Mouse (Mus musculus): Measurements from ENCODE around the gene Itpa. TPM values are rescaled to one million over a fixed set of nuclear protein-coding genes. Genes with fewer than 3 reads are reported as not detected.

The Itpa gene
- polyA plus RNA-seq, 1 experiment from 2014 or later = 84.1 TPM

DNA sequence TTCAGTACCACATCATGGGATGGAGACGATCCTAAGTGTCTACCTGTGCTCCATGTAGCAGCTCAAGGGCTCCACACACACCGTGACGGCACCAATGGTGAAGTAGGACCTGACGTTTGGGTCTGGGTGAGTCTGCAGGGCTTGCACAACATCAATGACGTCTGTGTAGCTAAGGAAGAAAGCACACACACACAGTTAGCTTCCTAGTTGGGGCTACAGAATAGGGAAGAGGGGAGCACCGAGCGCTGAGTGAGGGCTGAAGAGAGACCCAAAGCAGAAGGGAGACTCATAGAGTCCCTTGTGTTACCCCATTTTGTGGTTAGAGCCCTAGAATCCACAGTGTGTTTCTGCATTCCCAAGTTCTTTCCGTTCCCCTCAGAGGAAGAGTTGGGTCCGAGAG, 63.3 kb downstream of the Itpa start:
- Histone ChIP-seq H3K27me3 (replicated peaks) (no peaks in the 10 kb centered on the region), H3K27ac (ENCODE audit: poor library complexity, severe bottlenecking) (no peak overlapping the region), H3K4me1 (replicated peaks) (no peaks in the 10 kb centered on the region), H3K9me3 (replicated peaks) (no peaks in the 10 kb centered on the region), H3K9ac (no peak overlapping the region), H3K36me3 (peaks cover 98% of the 10 kb centered on the region), H3K4me3 (no peak overlapping the region), H3K4me2 (no peak overlapping the region)
- no peak for ATAC-seq (ENCODE audit: insufficient number of reproducible peaks, low FRiP score)
- WGBS = 82% methylated on average over 9 of the region's 9 CpGs

Other genes starting within 250 kb of the Itpa start
- gene Vps16, start 243.3 kb upstream of the Itpa start, polyA plus RNA-seq (2016; fragmentation: Nextera tagmentation; extraction: Ambion mirVana) = 63.5 and 63.9 TPM in 2 replicates
- gene Pced1a, start 242.9 kb upstream of the Itpa start, polyA plus RNA-seq (2016; fragmentation: Nextera tagmentation; extraction: Ambion mirVana) = 7.5 and 9.0 TPM in 2 replicates
- 86.1 and 86.3 TPM in 2 replicates for gene Ptpra, start 217.3 kb upstream of the Itpa start, polyA plus RNA-seq (2016; fragmentation: Nextera tagmentation; extraction: Ambion mirVana)
- gene Mrps26, start 103.9 kb upstream of the Itpa start, polyA plus RNA-seq (2016; fragmentation: Nextera tagmentation; extraction: Ambion mirVana) = 66.9 and 67.2 TPM in 2 replicates
- not detected in 2 replicates for gene Oxt, start 91.4 kb upstream of the Itpa start, polyA plus RNA-seq (2016; fragmentation: Nextera tagmentation; extraction: Ambion mirVana)
- 0.54 and 0.96 TPM in 2 replicates for gene Avp, start 85.1 kb upstream of the Itpa start, polyA plus RNA-seq (2016; fragmentation: Nextera tagmentation; extraction: Ambion mirVana)
- 15.6 and 16.1 TPM in 2 replicates for gene Fastkd5, start 37.6 kb upstream of the Itpa start, polyA plus RNA-seq (2016; fragmentation: Nextera tagmentation; extraction: Ambion mirVana)
- 8.8 TPM in 2 replicates for gene Ubox5, start 37.6 kb upstream of the Itpa start, polyA plus RNA-seq (2016; fragmentation: Nextera tagmentation; extraction: Ambion mirVana)
- 1.8 TPM in 2 replicates for gene Lzts3, start 24.8 kb upstream of the Itpa start, polyA plus RNA-seq (2016; fragmentation: Nextera tagmentation; extraction: Ambion mirVana)
- gene Ddrgk1, start 3.0 kb upstream of the Itpa start, polyA plus RNA-seq (2016; fragmentation: Nextera tagmentation; extraction: Ambion mirVana) = 44.5 and 46.3 TPM in 2 replicates
- 0.12 and 0.13 TPM in 2 replicates for gene Slc4a11, start 29.9 kb downstream of the Itpa start, polyA plus RNA-seq (2016; fragmentation: Nextera tagmentation; extraction: Ambion mirVana)
- gene 4930402H24Rik, start 238.8 kb downstream of the Itpa start, polyA plus RNA-seq (2016; fragmentation: Nextera tagmentation; extraction: Ambion mirVana) = 61.1 and 66.5 TPM in 2 replicates
- 7.2 and 10.1 TPM in 2 replicates for gene Atrn, start 238.9 kb downstream of the Itpa start, polyA plus RNA-seq (2016; fragmentation: Nextera tagmentation; extraction: Ambion mirVana)